Mouse (Mus musculus) heart, embryonic 15.5 days (tissue): ENCODE results near the gene Rab35. TPM values are rescaled to one million over a fixed set of nuclear protein-coding genes. Genes with fewer than 3 reads are reported as not detected.

Experiments used
- ATAC-seq: fragments of 200-750 bp; cut with Nextera tagmentation; replicated peaks from 2 replicates; pipeline ENCODE4 v1.8.0; 2017; ENCODE audit warnings: low read depth, moderate TSS enrichment; ENCODE audit not compliant: insufficient number of reproducible peaks, insufficient read depth, low FRiP score
- H3K27ac ChIP-seq: fragments of 300-500 bp; sonication (generic); 2 replicates; pipeline ENCODE4 v1.5.1; 2015; ENCODE audit warnings: mild to moderate bottlenecking, inconsistent platforms
- H3K27me3 ChIP-seq: fragments of 300-500 bp; sonication (generic); 2 replicates; pipeline ENCODE4 v1.6.1; 2015; ENCODE audit warnings: inconsistent platforms
- H3K36me3 ChIP-seq: fragments of 300-500 bp; sonication (generic); 2 replicates; pipeline ENCODE4 v1.6.1; 2015; ENCODE audit warnings: mild to moderate bottlenecking, inconsistent platforms
- H3K4me1 ChIP-seq: fragments of 300-500 bp; sonication (generic); replicated peaks from 2 replicates; pipeline ENCODE4 v1.6.1; 2015; ENCODE audit warnings: inconsistent platforms
- H3K4me2 ChIP-seq: fragments of 300-500 bp; sonication (generic); 2 replicates; pipeline ENCODE4 v1.6.1; 2015; ENCODE audit warnings: inconsistent platforms, mild to moderate bottlenecking, moderate library complexity
- H3K4me3 ChIP-seq: fragments of 300-500 bp; sonication (generic); 2 replicates; pipeline ENCODE4 v1.5.1; 2015; ENCODE audit warnings: mild to moderate bottlenecking, inconsistent platforms
- H3K9ac ChIP-seq: fragments of 300-500 bp; sonication (generic); 2 replicates; pipeline ENCODE4 v1.6.1; 2015; ENCODE audit warnings: mild to moderate bottlenecking, inconsistent platforms
- H3K9me3 ChIP-seq: fragments of 300-500 bp; sonication (generic); replicated peaks from 2 replicates; pipeline ENCODE4 v1.6.1; 2016; ENCODE audit warnings: inconsistent platforms
- WGBS: fragments of 180-500 bp; shearing (Covaris S2); methylation state at CpG from one replicate; pipeline ENCODE4 v1.1.7; 2015; ENCODE audit warnings: mixed read lengths; 5-methylcytosine and 5-hydroxymethylcytosine counted together
- polyA plus RNA-seq: library from polyadenylated mRNA; unstranded; fragments of >200 nt; fragmentation: Nextera tagmentation; extraction: Ambion mirVana; gene quantifications from 2 replicates; pipeline ENCODE4 v1.2.1, GENCODE M21; 2015

Rab35 gene
- polyA plus RNA-seq = 13.7 and 15.0 TPM in 2 replicates

DNA sequence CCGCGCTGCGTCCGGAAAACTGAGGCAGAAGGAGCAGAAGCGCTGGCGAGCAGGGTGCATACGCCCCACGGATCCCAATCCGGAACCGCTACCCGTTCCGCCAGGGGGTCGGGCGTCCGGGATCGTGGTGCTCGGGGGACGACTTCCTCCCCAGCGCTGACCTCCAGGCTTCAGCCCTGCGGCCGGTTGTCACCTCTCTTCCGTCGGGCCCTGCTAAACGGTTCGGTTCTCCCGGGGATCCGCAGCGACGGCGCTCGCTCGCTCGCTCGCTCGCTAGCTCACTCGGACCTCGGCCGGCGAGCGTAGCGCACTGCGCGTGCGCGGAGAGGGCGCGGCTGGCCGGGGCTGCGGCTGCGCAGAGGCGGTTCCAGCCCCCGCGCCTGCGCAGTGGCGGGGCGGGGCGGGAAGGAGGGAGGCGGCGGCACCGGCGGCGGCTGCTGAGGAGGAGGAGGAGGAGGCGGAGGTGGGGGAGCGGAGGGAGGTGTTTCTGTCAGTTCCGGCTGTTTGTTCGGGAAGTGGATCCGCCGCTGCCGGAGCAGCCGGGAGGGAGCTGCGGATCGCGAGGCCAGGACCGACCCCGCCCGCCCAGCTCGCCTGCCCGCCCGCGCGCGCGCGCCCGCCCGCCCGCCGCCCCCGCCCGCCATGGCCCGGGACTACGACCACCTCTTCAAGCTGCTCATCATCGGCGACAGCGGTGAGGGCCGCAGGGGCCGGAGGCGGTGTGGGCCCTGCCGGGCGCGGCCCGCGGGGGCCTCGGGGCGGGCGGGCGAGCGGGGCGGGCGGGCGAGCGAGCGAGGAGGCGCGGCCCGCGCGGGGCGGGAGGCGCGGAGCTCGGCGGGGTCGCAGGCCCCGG lies at the start of gene Rab35:
TSS of gene Rab35 (plus strand) at position 404 of the 853 bp plus-strand sequence.
- Histone ChIP-seq H3K4me2 (peak within 1 kb of the TSS; percentile 84), H3K9me3 (no peaks in the 10 kb centered on the region), H3K27ac (peak within 1 kb of the TSS; percentile 90), H3K36me3 (no peaks in the 10 kb centered on the region), H3K9ac (peak within 1 kb of the TSS; percentile 95), H3K27me3 (no peaks in the 10 kb centered on the region), H3K4me1 (peaks cover 41% of the 10 kb centered on the region), H3K4me3 (peak within 1 kb of the TSS; percentile 92)
- peak; percentile 91 for ATAC-seq
- under 1% methylated on average over 99 of the region's 125 CpGs for WGBS

DNA sequence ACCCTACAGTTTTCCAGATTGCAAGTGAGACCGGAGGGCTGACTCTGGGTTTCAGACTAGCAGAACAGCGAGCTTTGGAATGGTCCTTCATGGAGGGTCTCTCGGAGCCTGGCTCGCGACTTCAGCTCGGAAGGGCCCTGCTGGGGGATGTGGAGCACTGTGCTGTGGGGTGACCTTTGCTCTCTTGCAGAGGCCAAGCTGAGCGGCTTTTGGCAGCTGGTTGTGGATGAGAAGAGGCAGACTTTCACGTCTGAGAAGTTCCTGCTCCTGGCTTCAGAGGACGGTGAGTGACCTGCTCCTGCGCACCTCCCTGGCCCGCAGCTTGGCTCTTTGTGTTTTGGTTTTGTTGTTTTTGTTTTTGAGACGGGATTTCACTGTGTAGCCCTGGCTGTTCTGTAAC lies 46.1 kb upstream of the Rab35 start:
- no peak overlapping the region for H3K27ac ChIP-seq
- WGBS = 88% methylated on average over 12 of the region's 12 CpGs
- no peak for ATAC-seq
- H3K27me3 ChIP-seq = no peaks in the 10 kb centered on the region
- H3K9ac ChIP-seq = no peak overlapping the region
- peaks cover 97% of the 10 kb centered on the region for H3K36me3 ChIP-seq
- H3K4me2 ChIP-seq = no peak overlapping the region
- H3K4me1 ChIP-seq = no peaks in the 10 kb centered on the region
- no peaks in the 10 kb centered on the region for H3K9me3 ChIP-seq
- H3K4me3 ChIP-seq = no peak overlapping the region

DNA sequence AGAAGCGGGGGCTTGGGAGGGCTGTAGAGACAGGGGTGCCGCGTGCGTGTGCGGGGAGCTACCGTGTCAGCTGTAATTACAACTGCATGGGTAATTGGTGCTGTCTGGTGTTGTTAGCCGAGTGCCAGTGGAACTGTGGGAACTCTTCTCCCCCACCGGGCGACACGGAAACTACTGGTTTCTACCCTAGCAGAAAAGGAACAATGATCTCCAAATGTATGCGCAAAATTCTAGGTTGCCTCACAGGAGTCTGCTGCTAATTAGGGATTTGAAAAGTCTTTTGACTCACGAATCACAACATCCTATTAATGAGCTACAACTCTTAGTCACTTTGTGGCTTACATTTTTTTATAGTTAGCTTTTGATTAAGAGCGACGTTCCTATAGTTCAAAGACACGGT lies 45.5 kb upstream of the Rab35 start:
- Histone ChIP-seq H3K36me3 (peaks cover 97% of the 10 kb centered on the region), H3K4me1 (no peaks in the 10 kb centered on the region), H3K9me3 (no peaks in the 10 kb centered on the region), H3K4me3 (no peak overlapping the region), H3K4me2 (no peak overlapping the region), H3K27ac (no peak overlapping the region), H3K9ac (no peak overlapping the region), H3K27me3 (no peaks in the 10 kb centered on the region)
- 93% methylated on average over 15 of the region's 15 CpGs for WGBS
- no peak for ATAC-seq

DNA sequence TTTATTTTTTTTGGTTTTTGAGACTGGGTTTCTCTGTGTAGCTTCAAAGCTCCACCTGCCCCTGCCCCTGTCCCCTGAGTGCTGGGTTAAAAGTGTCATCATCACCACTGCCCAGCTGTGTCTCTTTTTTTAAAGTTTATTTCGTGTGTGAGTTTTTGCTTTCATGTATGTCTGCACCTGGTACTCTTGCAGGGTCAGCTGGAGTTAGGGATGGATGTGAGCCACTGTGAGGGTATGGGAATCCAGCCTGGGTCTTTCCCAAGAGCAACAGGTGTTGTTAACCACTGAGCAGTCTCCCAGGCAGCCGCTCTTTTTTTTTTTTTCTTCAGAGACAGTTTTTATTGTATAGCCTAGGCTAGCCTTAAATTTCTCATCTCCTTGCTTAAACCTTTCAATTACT lies 44.9 kb upstream of the Rab35 start:
- Histone ChIP-seq H3K36me3 (peaks cover 97% of the 10 kb centered on the region), H3K9ac (no peak overlapping the region), H3K9me3 (no peaks in the 10 kb centered on the region), H3K27ac (no peak overlapping the region), H3K4me2 (no peak overlapping the region), H3K4me1 (no peaks in the 10 kb centered on the region), H3K4me3 (no peak overlapping the region), H3K27me3 (no peaks in the 10 kb centered on the region)
- no peak for ATAC-seq
- WGBS = 80% methylated on average over 2 of the region's 2 CpGs

DNA sequence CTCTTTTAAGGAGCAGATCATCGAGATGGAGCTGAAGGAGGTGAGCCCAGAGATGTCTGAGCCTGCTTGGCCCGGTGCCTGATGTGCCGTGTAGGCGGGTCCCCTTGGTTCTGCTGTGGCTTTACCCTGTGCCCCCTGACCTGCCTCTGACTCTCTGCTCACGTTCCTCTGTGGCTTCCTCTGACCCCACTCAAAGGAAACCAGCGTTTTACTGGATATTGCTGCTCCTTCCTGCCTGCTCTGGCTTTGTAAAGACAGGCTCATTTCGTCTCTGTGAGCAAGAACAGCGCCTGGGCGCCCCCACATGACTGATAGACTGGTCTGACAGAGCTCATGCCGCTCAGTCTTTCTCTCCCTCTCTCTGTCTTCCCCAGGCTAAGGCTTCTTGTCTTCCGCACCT lies 40.7 kb upstream of the Rab35 start:
- 78% methylated on average over 11 of the region's 11 CpGs for WGBS
- Histone ChIP-seq H3K9ac (no peak overlapping the region), H3K27me3 (no peaks in the 10 kb centered on the region)

DNA sequence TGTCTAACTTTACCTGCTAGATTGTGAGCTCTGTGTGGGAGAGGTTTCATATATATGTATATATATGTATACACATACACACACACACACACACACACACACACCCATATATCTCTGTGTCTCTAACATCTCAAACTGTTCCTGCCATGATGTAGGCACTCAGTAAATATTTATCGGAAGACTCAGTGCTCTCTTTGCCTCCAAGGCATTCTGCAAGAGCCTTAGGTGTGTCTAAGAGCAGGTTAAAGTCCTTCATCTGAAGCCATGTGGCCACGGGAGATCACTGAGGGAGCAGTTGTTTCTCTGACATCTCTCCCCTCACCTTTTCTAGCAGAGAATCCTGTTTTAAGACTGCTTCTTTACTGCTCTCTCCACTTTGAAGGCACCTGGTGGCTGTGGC lies 40.2 kb upstream of the Rab35 start:
- Histone ChIP-seq H3K9ac (no peak overlapping the region), H3K4me1 (peaks cover 11% of the 10 kb centered on the region; the same call in 1 of the 2 replicates), H3K4me2 (no peak overlapping the region), H3K4me3 (no peak overlapping the region), H3K27ac (no peak overlapping the region), H3K27me3 (no peaks in the 10 kb centered on the region), H3K9me3 (no peaks in the 10 kb centered on the region), H3K36me3 (peaks cover 94% of the 10 kb centered on the region)
- ATAC-seq = no peak
- WGBS = 91% methylated on average over 2 of the region's 2 CpGs

More for the DNA sequence above, 40.7 kb upstream of the Rab35 start:
- Histone ChIP-seq H3K27ac (no peak overlapping the region), H3K4me2 (no peak overlapping the region), H3K4me1 (peaks cover 11% of the 10 kb centered on the region; the same call in 1 of the 2 replicates), H3K4me3 (no peak overlapping the region), H3K36me3 (peaks cover 96% of the 10 kb centered on the region), H3K9me3 (no peaks in the 10 kb centered on the region)
- no peak for ATAC-seq

DNA sequence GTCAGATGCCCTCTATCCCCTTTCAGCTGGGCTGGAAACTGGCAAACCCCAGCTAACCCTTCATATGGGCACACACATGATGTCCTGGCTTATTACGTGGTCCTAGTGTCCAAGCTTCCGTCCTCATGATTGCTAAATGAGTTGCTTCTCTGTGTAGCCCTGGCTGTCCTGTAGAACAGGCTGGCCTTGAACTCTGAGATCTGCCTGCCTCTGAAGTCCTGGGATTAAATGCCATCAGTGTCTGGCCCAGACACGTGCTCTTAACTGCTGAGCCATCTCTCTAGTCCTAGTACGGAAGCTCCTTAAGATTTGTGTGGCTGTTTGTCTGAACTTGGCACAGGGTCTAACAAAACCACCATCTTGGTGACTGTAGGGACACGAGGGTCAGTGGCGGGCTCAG lies 28.1 kb upstream of the Rab35 start:
- no peak for ATAC-seq
- 96% methylated on average over 6 of the region's 6 CpGs for WGBS
- peaks cover 87% of the 10 kb centered on the region for H3K36me3 ChIP-seq

DNA sequence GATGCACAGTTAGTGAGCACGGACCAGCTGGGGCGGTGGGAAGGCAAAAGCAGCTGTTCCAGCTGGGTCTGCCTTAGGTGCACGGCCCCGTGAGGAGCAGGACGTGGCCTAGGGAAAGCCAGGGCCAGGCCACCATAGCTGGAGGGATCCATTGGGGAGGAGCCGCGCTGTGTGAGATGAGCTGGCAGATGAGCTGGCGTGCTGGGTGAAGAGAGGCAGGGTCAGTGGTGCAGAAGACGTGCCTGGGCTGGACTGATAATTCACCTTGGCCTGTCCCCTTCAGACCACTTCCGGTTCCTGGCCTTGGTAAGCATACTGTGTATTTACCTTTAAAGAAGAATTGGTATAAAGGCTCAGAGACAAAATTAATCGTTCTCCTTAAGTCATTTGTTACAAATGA lies 20.1 kb upstream of the Rab35 start:
- Histone ChIP-seq H3K9ac (no peak overlapping the region), H3K4me3 (no peak overlapping the region), H3K4me2 (no peak overlapping the region), H3K27ac (no peak overlapping the region), H3K4me1 (peaks cover 2% of the 10 kb centered on the region; the same call in 1 of the 2 replicates), H3K36me3 (peaks cover 97% of the 10 kb centered on the region), H3K27me3 (no peaks in the 10 kb centered on the region), H3K9me3 (no peaks in the 10 kb centered on the region)
- WGBS = 88% methylated on average over 11 of the region's 11 CpGs
- ATAC-seq = no peak

More for the DNA sequence above, 28.1 kb upstream of the Rab35 start:
- no peak overlapping the region for H3K4me3 ChIP-seq
- H3K27me3 ChIP-seq = no peaks in the 10 kb centered on the region
- H3K4me1 ChIP-seq = no peaks in the 10 kb centered on the region
- no peaks in the 10 kb centered on the region for H3K9me3 ChIP-seq
- H3K27ac ChIP-seq = no peak overlapping the region
- no peak overlapping the region for H3K4me2 ChIP-seq
- H3K9ac ChIP-seq = no peak overlapping the region

DNA sequence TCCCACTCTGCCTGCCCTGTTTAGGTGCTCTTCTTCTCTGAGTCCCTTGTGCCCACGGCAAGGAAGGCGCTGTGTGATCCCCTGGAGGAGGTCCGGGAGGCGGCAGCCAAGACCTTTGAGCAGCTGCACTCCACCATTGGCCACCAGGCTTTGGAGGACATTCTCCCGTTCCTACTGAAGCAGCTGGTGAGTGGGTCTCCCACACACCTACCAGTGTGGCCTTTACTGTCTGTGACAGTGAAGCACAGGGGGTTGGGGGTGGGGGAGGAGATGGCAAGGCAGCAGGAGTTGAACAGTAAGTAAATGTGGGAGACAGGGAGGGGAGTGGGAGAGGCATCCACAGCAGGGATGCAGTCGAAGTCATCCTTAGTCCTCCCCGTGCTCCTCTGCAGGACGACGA lies 18.4 kb upstream of the Rab35 start:
- H3K36me3 ChIP-seq = peaks cover 98% of the 10 kb centered on the region
- H3K9ac ChIP-seq = no peak overlapping the region
- no peaks in the 10 kb centered on the region for H3K9me3 ChIP-seq
- no peak for ATAC-seq
- no peak overlapping the region for H3K27ac ChIP-seq
- no peaks in the 10 kb centered on the region for H3K27me3 ChIP-seq
- 91% methylated on average over 9 of the region's 9 CpGs for WGBS
- peaks cover 2% of the 10 kb centered on the region; the same call in 1 of the 2 replicates for H3K4me1 ChIP-seq
- H3K4me3 ChIP-seq = no peak overlapping the region
- no peak overlapping the region for H3K4me2 ChIP-seq

DNA sequence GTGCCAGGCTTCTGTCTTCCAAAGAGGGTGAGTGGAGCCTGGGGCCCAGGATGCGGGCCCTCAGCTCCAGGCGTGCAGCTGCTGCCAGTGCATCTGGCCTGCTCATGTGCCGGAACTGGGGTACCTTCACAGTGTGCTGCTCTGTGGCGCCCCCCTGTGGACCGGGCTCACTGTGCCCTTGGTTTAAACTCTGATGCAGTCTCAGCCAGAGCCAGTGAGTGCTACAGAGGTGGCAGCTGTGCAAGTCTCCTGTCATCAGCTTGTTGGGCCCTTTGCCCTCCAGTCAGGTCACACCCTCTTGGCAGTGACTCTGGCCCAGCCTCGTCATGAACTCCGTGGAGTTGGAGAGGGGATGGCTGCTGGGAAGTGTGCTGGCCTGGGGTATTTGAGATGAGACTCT lies 16.8 kb upstream of the Rab35 start:
- H3K36me3 ChIP-seq = peaks cover 98% of the 10 kb centered on the region
- no peaks in the 10 kb centered on the region for H3K9me3 ChIP-seq
- no peaks in the 10 kb centered on the region for H3K27me3 ChIP-seq
- H3K4me1 ChIP-seq = peaks cover 2% of the 10 kb centered on the region; the same call in 1 of the 2 replicates
- H3K4me2 ChIP-seq = no peak overlapping the region
- H3K9ac ChIP-seq = no peak overlapping the region
- peak; percentile 34; the same call in 1 of the 2 replicates for ATAC-seq
- WGBS = 66% methylated on average over 7 of the region's 7 CpGs
- no peak overlapping the region for H3K4me3 ChIP-seq
- H3K27ac ChIP-seq = no peak overlapping the region

DNA sequence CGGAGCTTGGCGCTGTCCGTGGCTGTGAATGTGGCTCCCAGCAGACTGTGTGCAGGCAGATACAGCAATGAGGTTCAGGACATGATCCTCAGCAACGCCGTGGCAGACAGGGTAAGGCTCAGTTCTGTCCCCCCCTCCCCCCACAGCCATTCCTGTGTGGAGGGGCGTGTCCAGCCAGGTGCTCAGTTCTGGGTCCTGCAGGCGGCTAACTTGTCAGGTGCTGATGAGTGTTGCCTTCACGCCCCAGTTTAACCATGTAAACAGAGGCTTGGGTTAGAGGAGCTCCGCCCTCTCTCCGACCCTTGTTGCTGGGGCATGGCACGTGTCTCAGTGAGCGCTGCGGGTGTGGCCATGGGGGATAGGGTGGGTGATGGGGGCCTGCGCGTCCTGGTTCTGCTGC lies 12.0 kb upstream of the Rab35 start:
- H3K9me3 ChIP-seq = no peaks in the 10 kb centered on the region
- 91% methylated on average over 15 of the region's 15 CpGs for WGBS
- H3K27ac ChIP-seq = no peak overlapping the region
- no peak for ATAC-seq
- no peak overlapping the region for H3K4me2 ChIP-seq
- H3K9ac ChIP-seq = no peak overlapping the region
- H3K4me3 ChIP-seq = no peak overlapping the region
- peaks cover 63% of the 10 kb centered on the region for H3K36me3 ChIP-seq
- no peaks in the 10 kb centered on the region for H3K27me3 ChIP-seq
- H3K4me1 ChIP-seq = peaks cover 2% of the 10 kb centered on the region; the same call in 1 of the 2 replicates

DNA sequence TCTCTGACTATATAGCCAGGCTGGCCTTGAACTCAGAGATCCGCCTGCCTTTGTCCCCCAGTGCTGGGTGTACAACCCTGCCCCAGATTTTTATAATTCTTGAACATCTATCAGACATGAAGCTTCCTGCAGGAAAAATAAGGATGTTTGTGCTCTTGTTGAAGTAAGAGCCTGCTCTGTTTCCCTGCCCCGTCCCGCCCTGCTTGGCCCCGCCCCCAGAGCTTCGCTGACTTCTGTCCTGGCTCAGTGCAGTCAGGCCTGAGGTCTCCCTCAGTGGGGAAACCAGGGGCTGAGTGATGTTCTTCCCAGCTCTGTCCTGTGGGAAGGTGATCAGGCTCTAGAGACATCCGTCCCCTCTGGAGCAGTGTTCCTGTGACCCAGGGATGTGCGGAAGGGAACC lies 9.0 kb upstream of the Rab35 start:
- no peaks in the 10 kb centered on the region for H3K4me1 ChIP-seq
- WGBS = 84% methylated on average over 7 of the region's 7 CpGs
- no peak for ATAC-seq
- H3K4me2 ChIP-seq = no peak overlapping the region
- no peak overlapping the region for H3K9ac ChIP-seq
- no peak overlapping the region for H3K4me3 ChIP-seq
- H3K27me3 ChIP-seq = no peaks in the 10 kb centered on the region
- H3K36me3 ChIP-seq = peaks cover 33% of the 10 kb centered on the region
- no peak overlapping the region for H3K27ac ChIP-seq
- no peaks in the 10 kb centered on the region for H3K9me3 ChIP-seq
